Mouse (Mus musculus) adrenal gland, adult 2 months (tissue): ENCODE data around the gene Fgfbp1. TPM values are rescaled to one million over a fixed set of nuclear protein-coding genes. Genes with fewer than 3 reads are reported as not detected.
A peak's percentile ranks its signal among the peaks of the same experiment; 100 is the strongest.

Experiments used
- DNase-seq: peaks from one replicate; pipeline ENCODE4 v3.0.0; 2021
- long read RNA-seq: library from polyadenylated mRNA; stranded (forward); transcript quantifications from one replicate; pipeline ENCODE4 v2.0.0, GENCODE M21; 2021
- polyA plus RNA-seq: library from polyadenylated mRNA; depleted of rRNA; stranded (reverse); fragments of >200 nt; gene quantifications from 2 replicates; pipeline ENCODE4 v1.2.3, GENCODE M21; 2012; rRNA removed
- total RNA-seq, 2 experiments: library from RNA; stranded (reverse); gene quantifications; 2 replicates each; pipeline ENCODE4 v1.2.3; 2021

Fgfbp1 gene
- total RNA-seq (not detected), polyA plus RNA-seq (not detected in 2 replicates)
- long read RNA-seq, result 0 reads

GRCm38 (mm10) chr5:43981620-43982019, at the start of gene Fgfbp1:
TSS of gene Fgfbp1 (minus strand) at chr5:43981779.
- DNase-seq, result no peak

GRCm38 (mm10) chr5:43998295-43998989, 16.9 kb upstream of the Fgfbp1 start:
- no peak for DNase-seq

- DNase-seq, result no peak
Measured at GRCm38 (mm10) chr5:43997626-43998025, 16.0 kb upstream of the Fgfbp1 start.

GRCm38 (mm10) chr5:43996162-43996561, 14.6 kb upstream of the Fgfbp1 start:
- no peak for DNase-seq

GRCm38 (mm10) chr5:43994981-43995380, 13.4 kb upstream of the Fgfbp1 start:
- no peak for DNase-seq

- peak; percentile 64 for DNase-seq
Measured at GRCm38 (mm10) chr5:43990316-43990715, 8.7 kb upstream of the Fgfbp1 start.

- DNase-seq, result no peak
Measured at GRCm38 (mm10) chr5:43989017-43989416, 7.4 kb upstream of the Fgfbp1 start.

GRCm38 (mm10) chr5:43986212-43986611, 4.6 kb upstream of the Fgfbp1 start:
- DNase-seq, result no peak

GRCm38 (mm10) chr5:43982896-43983295, 1.3 kb upstream of the Fgfbp1 start:
- DNase-seq, result no peak

- no peak for DNase-seq
Measured at GRCm38 (mm10) chr5:43980397-43980796, 1.2 kb downstream of the Fgfbp1 start.

- no peak for DNase-seq
Measured at GRCm38 (mm10) chr5:43976821-43977561, 4.6 kb downstream of the Fgfbp1 start.

GRCm38 (mm10) chr5:43974166-43974565, 7.4 kb downstream of the Fgfbp1 start:
- DNase-seq, result no peak

GRCm38 (mm10) chr5:43971156-43971555, 10.4 kb downstream of the Fgfbp1 start:
- no peak for DNase-seq

GRCm38 (mm10) chr5:43970532-43970931, 11.0 kb downstream of the Fgfbp1 start:
- DNase-seq, result no peak

GRCm38 (mm10) chr5:43968634-43969033, 12.9 kb downstream of the Fgfbp1 start:
- DNase-seq, result no peak

GRCm38 (mm10) chr5:43961056-43961455, 20.5 kb downstream of the Fgfbp1 start:
- no peak for DNase-seq

- no peak for DNase-seq
Measured at GRCm38 (mm10) chr5:43959884-43960440, 21.6 kb downstream of the Fgfbp1 start.

- DNase-seq, result no peak
Measured at GRCm38 (mm10) chr5:43953241-43953640, 28.3 kb downstream of the Fgfbp1 start.

- peak; percentile 63 for DNase-seq
Measured at GRCm38 (mm10) chr5:43948748-43949275, 32.8 kb downstream of the Fgfbp1 start.

- peak; percentile 62 for DNase-seq
Measured at GRCm38 (mm10) chr5:43948111-43948743, 33.4 kb downstream of the Fgfbp1 start.

GRCm38 (mm10) chr5:43947330-43947977, 34.1 kb downstream of the Fgfbp1 start:
- no peak for DNase-seq

- DNase-seq, result no peak
Measured at GRCm38 (mm10) chr5:43933269-43933668, 48.3 kb downstream of the Fgfbp1 start.
